Mouse (Mus musculus) testis, postnatal 14 days (tissue): ENCODE measurements around the gene Esrrb.

ENCODE experiments used
- DNase-seq: peaks from one replicate; pipeline ENCODE4 v3.0.0; 2021; ENCODE audit warnings: low spot score

Gene Esrrb

GRCm38 (mm10) chr12:86360696-86361631 lies at the start of gene Esrrb:
Gene Esrrb, plus strand, starts transcription at chr12:86361117.
- DNase-seq, result no peak

DNA sequence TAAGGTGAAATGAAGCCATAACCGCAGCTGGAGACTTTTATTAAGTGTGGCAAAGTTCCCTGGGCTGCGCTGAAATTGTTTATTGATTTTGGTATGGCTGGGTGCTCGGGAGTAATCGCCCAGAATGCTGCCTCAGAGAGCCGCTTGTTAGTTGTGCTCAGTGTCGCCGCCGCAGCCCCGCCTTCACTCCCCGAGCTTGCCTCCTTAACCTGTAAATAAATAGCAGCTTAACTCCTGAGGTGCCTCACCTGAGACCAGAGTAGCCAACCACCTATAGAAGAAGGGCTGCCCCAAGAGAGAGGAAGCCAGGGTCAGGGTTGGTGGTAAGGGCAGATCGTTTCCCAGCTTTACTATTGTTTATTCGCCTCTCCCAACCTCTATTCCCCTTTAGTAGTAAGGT lies 40.3 kb upstream of the Esrrb start:
- DNase-seq, result no peak

GRCm38 (mm10) chr12:86324297-86324696 lies 36.6 kb upstream of the Esrrb start:
- DNase-seq, result no peak

DNA sequence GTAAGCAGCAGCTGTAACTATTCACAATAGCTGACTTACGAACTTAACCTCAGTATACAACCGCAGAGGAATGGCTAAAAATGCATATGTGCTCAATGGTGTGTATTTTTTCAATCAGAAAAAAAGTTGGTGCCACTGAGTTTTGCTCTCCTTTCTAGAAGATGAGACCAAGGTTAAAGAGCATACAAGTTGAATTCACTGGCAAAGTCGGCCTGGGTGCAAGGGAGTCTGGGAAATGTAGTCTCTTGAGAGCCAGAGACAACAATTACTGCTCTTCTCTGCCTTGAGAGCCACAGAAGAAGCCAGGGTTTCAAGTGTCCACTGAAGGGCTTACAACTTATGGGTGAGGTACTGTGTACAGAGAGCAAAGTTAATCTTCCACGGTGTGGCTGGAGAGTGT lies 31.1 kb upstream of the Esrrb start:
- DNase-seq, result no peak

GRCm38 (mm10) chr12:86330684-86331083 lies 30.2 kb upstream of the Esrrb start:
- DNase-seq, result no peak

DNA sequence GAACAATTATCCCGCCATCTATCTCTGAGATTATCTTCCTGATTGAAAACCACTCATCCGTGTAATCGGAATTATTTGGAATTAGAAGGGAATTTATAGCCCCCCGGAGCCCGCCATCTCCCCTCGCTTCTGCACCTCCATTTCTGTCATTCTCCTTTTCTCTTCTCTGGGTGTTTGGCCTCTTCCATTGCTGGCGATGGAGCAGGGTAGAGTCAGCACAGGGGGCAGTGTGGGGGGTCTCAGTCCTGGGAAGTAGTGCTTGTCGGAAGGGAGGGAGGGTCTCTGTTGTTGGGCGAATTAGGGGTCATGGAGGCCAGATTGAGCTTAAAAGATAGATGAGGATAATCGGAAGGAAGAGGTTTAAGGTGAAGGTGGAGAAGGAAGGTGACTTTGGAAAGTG lies 29.7 kb upstream of the Esrrb start:
- no peak for DNase-seq

DNA sequence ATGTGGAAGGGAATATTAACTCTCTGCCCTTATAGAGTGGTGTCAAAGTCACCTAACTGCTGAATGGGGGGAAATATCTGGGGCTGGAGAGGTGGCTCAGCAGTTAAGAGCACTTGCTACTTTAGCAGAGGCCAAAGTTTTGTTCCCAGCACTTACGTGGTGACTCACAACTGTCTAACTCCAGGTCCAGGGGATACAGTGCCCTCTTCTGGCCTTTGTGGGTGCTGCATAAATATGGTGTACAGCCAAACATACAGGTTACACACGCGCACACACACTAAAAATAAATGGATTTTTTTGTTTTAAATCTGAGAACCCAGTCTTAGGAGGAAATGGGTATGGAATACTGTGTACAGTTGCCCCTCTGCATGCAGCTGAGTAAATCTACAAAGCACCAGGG lies 24.7 kb upstream of the Esrrb start:
- DNase-seq, result no peak

DNA sequence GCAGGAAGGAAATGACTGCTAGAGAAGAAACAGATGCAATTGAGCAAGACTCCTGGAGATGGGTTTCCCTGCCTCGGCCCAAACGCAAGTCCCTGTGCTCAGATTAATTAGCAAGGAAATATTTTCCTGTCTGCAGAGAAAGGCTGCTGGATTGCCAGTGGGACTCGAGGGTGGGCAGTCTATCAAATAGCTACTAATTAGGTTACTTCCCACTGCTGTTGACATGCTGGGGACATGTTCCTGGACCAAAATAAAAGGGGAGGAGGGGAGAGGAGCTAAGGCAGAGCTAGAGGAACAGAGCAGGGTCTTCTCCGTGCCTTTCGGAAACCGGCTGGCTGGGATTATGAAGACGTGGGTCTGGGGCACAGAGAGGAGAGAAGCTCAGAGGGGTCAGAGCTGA lies 24.0 kb upstream of the Esrrb start:
- DNase-seq, result no peak

GRCm38 (mm10) chr12:86349477-86349876 lies 11.4 kb upstream of the Esrrb start:
- DNase-seq, result no peak

DNA sequence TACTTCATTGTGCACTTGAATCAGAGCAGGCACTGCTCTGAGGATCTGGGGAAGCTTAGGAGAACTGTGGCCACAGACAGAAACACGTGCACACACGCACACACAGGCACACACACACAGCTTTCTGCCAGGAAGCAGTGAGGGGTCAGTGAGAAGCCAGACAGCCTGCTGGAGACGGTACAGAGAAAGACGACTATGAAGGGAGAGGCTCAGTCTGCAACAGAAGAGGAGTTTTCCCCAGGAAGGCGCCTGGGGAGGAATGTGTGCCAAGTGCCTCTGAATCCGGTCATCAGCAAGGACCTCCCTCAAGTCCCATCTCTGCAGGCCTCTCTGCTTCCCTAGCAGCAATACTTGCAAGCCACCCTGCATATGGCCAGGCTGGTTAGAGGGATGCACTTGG lies 1.5 kb upstream of the Esrrb start:
- DNase-seq, result no peak

- DNase-seq, result no peak
Measured at GRCm38 (mm10) chr12:86359873-86360272, 1.0 kb upstream of the Esrrb start.

DNA sequence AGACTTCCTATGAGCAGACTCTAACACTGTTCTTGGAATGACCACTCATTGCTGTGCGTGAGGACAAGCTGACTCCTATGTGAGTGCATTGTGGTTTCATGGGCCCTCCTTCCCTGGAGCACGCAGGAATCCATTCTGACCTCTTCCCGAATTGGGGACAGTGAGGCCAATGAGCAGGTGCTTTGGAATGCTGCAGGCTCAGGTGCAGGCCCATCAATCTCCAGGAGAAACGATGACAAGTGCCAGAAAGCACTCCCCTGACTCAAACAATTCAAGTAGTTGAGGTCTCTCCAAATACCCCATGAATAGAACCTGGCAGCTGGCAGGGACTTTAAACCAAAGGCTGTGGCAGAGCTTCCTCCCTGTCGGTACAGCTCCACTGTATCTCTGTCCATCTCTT lies 3.4 kb downstream of the Esrrb start:
- no peak for DNase-seq

DNA sequence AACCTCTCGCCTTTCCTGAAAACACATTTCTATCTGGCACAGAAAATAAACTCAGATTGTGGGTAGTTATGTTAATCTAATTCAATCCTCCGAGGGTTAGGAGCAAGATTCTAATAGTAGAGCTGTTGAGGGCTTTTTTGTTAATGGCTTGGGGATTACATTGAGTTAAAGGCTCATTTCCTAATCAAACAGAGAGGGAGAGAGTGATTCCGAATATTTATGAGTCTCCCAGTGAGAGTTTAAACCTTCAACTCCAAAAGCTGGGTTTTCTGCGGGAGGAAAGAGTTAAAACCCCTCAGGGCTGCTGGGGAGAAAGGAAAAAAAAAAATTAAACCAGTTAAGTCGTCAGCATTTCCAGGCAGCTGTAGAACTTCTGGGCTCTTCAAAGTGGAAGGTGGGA lies 3.8 kb downstream of the Esrrb start:
- no peak for DNase-seq

DNA sequence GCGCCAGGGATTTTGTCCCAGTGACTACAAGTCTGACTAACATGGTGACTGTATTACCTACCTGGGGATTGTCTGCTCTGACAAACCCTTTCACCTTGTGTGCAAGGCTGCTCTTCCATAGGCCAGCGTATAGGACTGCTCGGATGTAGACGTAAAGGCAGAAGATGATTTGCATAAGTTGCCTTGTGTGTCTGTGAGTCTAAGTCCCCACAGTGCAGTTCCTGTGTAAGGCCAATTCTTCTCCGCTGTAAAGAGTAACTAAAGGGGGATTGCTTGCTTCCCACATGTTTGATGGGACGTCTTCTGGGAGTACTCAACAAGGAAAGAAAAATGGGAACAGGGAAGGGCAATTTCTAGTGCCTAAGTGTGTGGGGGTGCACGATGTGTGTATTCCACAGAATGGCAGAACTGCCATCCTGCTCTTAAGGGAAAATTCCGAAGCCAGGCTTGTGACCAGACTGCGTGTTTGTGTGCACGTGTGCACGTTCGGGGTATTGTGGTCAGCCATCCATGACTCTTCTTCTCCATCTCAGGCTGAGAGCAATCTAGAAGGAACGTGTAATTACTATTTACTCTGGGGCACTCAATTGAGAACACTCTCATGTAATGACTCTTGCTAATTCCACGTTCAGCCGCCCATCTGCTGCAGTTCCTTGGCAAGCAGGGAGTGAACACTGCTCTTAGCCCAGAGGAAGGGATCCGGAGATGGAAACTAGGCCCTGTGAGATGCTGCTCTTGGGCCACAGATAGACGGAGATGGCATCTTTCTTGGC lies 9.9 kb downstream of the Esrrb start:
- no peak for DNase-seq

GRCm38 (mm10) chr12:86374286-86374685 lies 13.4 kb downstream of the Esrrb start:
- no peak for DNase-seq

- DNase-seq, result no peak
Measured at GRCm38 (mm10) chr12:86379672-86380213, 18.8 kb downstream of the Esrrb start.

DNA sequence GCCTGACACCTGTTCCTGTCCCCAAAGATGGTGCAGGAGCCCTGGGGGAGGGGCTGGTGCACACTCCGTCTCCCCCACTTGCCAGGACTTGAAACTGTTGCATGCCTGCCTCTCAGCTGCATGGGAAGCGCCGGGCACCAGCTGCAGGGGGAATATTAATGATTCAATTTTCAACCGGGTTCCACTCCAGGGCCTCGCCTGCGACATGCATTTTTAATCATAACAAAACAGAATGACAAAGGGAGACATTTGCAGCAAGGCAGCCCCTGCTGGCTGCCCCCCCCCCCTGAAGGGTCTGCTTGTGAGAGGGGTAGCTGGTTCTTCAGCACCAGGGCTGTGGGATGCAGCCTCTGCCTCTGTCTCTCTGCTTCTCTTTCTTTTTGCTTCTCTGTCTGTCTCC lies 22.9 kb downstream of the Esrrb start:
- no peak for DNase-seq

DNA sequence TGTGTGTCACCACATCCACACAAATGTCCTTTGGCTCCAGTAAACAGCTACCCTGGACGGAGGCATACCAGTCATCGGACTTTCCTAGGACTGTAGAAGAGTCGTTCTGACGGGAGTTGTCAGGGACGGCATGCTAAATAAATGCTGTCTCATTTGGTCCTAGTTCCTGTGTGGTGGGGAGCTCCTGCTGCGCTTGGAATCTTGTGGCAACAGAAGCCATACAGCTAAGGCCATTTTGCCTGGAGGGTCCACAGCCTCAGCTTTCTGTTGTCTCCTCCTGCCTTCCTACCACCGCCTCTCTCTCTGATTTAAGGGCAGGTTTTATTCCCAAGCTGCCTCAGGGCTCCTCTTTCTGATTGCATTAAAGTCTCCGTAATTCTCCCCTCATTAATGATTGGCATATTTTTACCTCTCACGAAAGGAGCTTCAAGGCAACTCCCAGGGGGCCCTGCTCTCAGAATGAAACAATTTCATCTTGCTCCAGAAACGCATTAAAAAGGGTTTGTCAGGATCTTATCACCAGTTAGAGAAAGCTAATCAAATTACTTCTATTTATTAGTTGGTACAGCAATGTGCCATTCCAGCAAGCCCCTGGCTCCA lies 26.9 kb downstream of the Esrrb start:
- no peak for DNase-seq

- no peak for DNase-seq
Measured at GRCm38 (mm10) chr12:86394773-86395172, 33.9 kb downstream of the Esrrb start.

GRCm38 (mm10) chr12:86395326-86395725 lies 34.4 kb downstream of the Esrrb start:
- DNase-seq, result no peak

GRCm38 (mm10) chr12:86398762-86399161 lies 37.8 kb downstream of the Esrrb start:
- DNase-seq, result no peak

GRCm38 (mm10) chr12:86402718-86403117 lies 41.8 kb downstream of the Esrrb start:
- DNase-seq, result peak; percentile 65

DNA sequence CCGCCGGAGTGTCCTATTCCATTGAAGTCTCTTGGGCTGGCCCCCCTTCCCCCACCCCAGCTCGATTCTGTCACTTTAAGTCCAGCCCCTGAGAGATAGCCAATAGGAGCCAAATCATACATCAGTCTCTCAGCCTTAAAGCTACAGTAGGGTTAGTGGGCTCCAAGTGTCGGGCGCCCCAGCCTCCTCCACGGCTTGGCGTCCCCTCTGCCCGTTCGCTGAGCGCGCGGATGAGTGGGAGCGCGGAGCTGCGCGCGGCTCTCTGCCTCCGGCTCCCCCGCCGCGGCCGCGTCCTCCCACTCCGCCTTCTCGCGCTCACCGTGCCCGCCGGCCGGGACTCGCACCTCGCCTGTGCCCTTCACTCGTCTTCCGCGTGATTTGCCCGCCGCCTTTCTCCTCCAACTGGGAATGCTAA lies 60.6 kb downstream of the Esrrb start:
- no peak for DNase-seq
